Mouse (Mus musculus) hindbrain, embryonic 11.5 days (tissue): ENCODE results near the gene H13. TPM values are rescaled to one million over a fixed set of nuclear protein-coding genes. Genes with fewer than 3 reads are reported as not detected.

Experiments used
- ATAC-seq: fragments of 200-750 bp; cut with Nextera tagmentation; 2 replicates; pipeline ENCODE4 v1.8.0; 2017; ENCODE audit warnings: mild to moderate bottlenecking, moderate TSS enrichment, moderate library complexity; ENCODE audit not compliant: low FRiP score
- DNase-seq: peaks from one replicate; pipeline ENCODE4 v3.0.0-alpha.2; 2015; ENCODE audit warnings: low spot score
- H3K27ac ChIP-seq: fragments of 300-500 bp; sonication (generic); 2 replicates; pipeline ENCODE4 v1.5.1; 2014; ENCODE audit warnings: mild to moderate bottlenecking, low read depth, low read length
- H3K27me3 ChIP-seq: fragments of 300-500 bp; sonication (generic); 2 replicates; pipeline ENCODE4 v1.6.1; 2014; ENCODE audit warnings: mild to moderate bottlenecking, low read length, moderate library complexity, mixed read lengths; ENCODE audit not compliant: control insufficient read depth, insufficient read depth
- H3K36me3 ChIP-seq: fragments of 300-500 bp; sonication (generic); 2 replicates; pipeline ENCODE4 v1.6.1; 2014; ENCODE audit warnings: mild to moderate bottlenecking, low read length, moderate library complexity, mixed read lengths; ENCODE audit not compliant: control insufficient read depth, insufficient read depth
- H3K4me1 ChIP-seq: fragments of 300-500 bp; sonication (generic); replicated peaks from 2 replicates; pipeline ENCODE4 v1.6.1; 2014; ENCODE audit warnings: low read length, mixed read lengths; ENCODE audit not compliant: control insufficient read depth, insufficient read depth
- H3K4me2 ChIP-seq: fragments of 300-500 bp; sonication (generic); replicated peaks from 2 replicates; pipeline ENCODE4 v1.6.1; 2014; ENCODE audit warnings: mild to moderate bottlenecking, low read depth, low read length
- H3K4me3 ChIP-seq: fragments of 300-500 bp; sonication (generic); 2 replicates; pipeline ENCODE4 v1.5.1; 2014; ENCODE audit warnings: low read depth, low read length
- H3K9ac ChIP-seq: fragments of 300-500 bp; sonication (generic); 2 replicates; pipeline ENCODE4 v1.6.1; 2014; ENCODE audit warnings: low read depth, low read length
- H3K9me3 ChIP-seq: fragments of 300-500 bp; sonication (generic); 2 replicates; pipeline ENCODE4 v1.6.1; 2016; ENCODE audit warnings: low read length; ENCODE audit not compliant: control insufficient read depth
- WGBS: fragments of 180-500 bp; shearing (Covaris S2); extraction: QIAGEN DNeasy Blood & Tissue Kit; methylation state at CpG from one replicate; pipeline ENCODE4 v1.1.7; 2014; 5-methylcytosine and 5-hydroxymethylcytosine counted together
- polyA plus RNA-seq: library from polyadenylated mRNA; unstranded; fragments of >200 nt; fragmentation: Nextera tagmentation; extraction: Ambion mirVana; gene quantifications from 2 replicates; pipeline ENCODE4 v1.2.1, GENCODE M21; 2014

Gene H13
- polyA plus RNA-seq, 1 experiment from 2014 or later, result 138 TPM

- H3K27ac ChIP-seq, result no peak within 1 kb of the TSS
- ATAC-seq (peak; percentile 27; the same call in 1 of the 2 replicates), DNase-seq (peak; percentile 37)
- H3K36me3 ChIP-seq, result no peaks in the 10 kb centered on the region
- WGBS, result 2% methylated on average over 29 of the region's 30 CpGs
- H3K9me3 ChIP-seq, result no peaks in the 10 kb centered on the region
- no peaks in the 10 kb centered on the region for H3K27me3 ChIP-seq
- peak within 1 kb of the TSS; percentile 13 for H3K4me3 ChIP-seq
- H3K9ac ChIP-seq, result peak within 1 kb of the TSS; percentile 44
- peak within 1 kb of the TSS; percentile 36 for H3K4me2 ChIP-seq
- peaks cover 11% of the 10 kb centered on the region for H3K4me1 ChIP-seq
Measured at GRCm38 (mm10) chr2:152753944-152754711, 84.9 kb downstream of the H13 start, which contains the start of gene Cox4i2. Cox4i2 (plus strand) TSS chr2:152754173.

GRCm38 (mm10) chr2:152756474-152757393 lies 87.5 kb downstream of the H13 start:
- H3K9me3 ChIP-seq, result no peaks in the 10 kb centered on the region
- H3K4me3 ChIP-seq, result no peak overlapping the region
- no peak for DNase-seq
- no peaks in the 10 kb centered on the region for H3K36me3 ChIP-seq
- H3K4me1 ChIP-seq, result peaks cover 11% of the 10 kb centered on the region
- no peak overlapping the region for H3K9ac ChIP-seq
- H3K27ac ChIP-seq, result no peak overlapping the region
- no peak overlapping the region for H3K4me2 ChIP-seq
- no peaks in the 10 kb centered on the region for H3K27me3 ChIP-seq
- 68% methylated on average over 17 of the region's 17 CpGs for WGBS
- no peak for ATAC-seq

GRCm38 (mm10) chr2:152757478-152757877 lies 88.2 kb downstream of the H13 start:
- no peaks in the 10 kb centered on the region for H3K9me3 ChIP-seq
- no peak overlapping the region for H3K27ac ChIP-seq
- 58% methylated on average over 2 of the region's 2 CpGs for WGBS
- H3K4me2 ChIP-seq, result no peak overlapping the region
- peaks cover 11% of the 10 kb centered on the region for H3K4me1 ChIP-seq
- H3K36me3 ChIP-seq, result no peaks in the 10 kb centered on the region
- no peaks in the 10 kb centered on the region for H3K27me3 ChIP-seq
- no peak overlapping the region for H3K9ac ChIP-seq
- no peak overlapping the region for H3K4me3 ChIP-seq
- ATAC-seq, result no peak
- DNase-seq, result no peak

Other genes starting within 250 kb of the H13 start
- not detected in 2 replicates for gene Defb23, start 204.8 kb upstream of the H13 start, polyA plus RNA-seq
- not detected in 2 replicates for gene Defb20, start 192.4 kb upstream of the H13 start, polyA plus RNA-seq
- not detected in 2 replicates for gene Defb22, start 179.3 kb upstream of the H13 start, polyA plus RNA-seq
- gene Defb26, start 157.8 kb upstream of the H13 start, polyA plus RNA-seq, result not detected in 2 replicates
- not detected in 2 replicates for gene Defb28, start 151.2 kb upstream of the H13 start, polyA plus RNA-seq
- not detected in 2 replicates for gene Defb29, start 129.4 kb upstream of the H13 start, polyA plus RNA-seq
- not detected in 2 replicates for gene Gm17416, start 100.1 kb upstream of the H13 start, polyA plus RNA-seq
- not detected in 2 replicates for gene Defb21, start 96.7 kb upstream of the H13 start, polyA plus RNA-seq
- not detected in 2 replicates for gene Defb19, start 89.1 kb upstream of the H13 start, polyA plus RNA-seq
- not detected in 2 replicates for gene Defb45, start 70.1 kb upstream of the H13 start, polyA plus RNA-seq
- not detected in 2 replicates for gene Defb36, start 65.1 kb upstream of the H13 start, polyA plus RNA-seq
- not detected in 2 replicates for gene Defb25, start 46.4 kb upstream of the H13 start, polyA plus RNA-seq
- 0.29 and 0.62 TPM in 2 replicates for gene Rem1, start 42.5 kb upstream of the H13 start, polyA plus RNA-seq
- gene Mcts2, start 17.6 kb downstream of the H13 start, polyA plus RNA-seq, result 43.9 and 48.5 TPM in 2 replicates
- gene Id1, start 66.8 kb downstream of the H13 start, polyA plus RNA-seq, result 166 and 168 TPM in 2 replicates
- gene Cox4i2, start 84.7 kb downstream of the H13 start, polyA plus RNA-seq, result 4.1 and 4.4 TPM in 2 replicates
- 129 and 134 TPM in 2 replicates for gene Bcl2l1, start 162.3 kb downstream of the H13 start, polyA plus RNA-seq
- gene Tpx2, start 178.5 kb downstream of the H13 start, polyA plus RNA-seq, result 139 and 140 TPM in 2 replicates
- not detected in 2 replicates for gene Mylk2, start 241.9 kb downstream of the H13 start, polyA plus RNA-seq